Mouse (Mus musculus) splenic B cell, adult 2 months (primary cell): ENCODE measurements at regions not wholly inside any gene's neighbourhood (a gene's known extent, or its start where the extent isn't known, plus 50 kb on each side); places are given as distances from the start of the nearest gene placed in this dataset.

Experiments used
- DNase-seq: peaks from one replicate; pipeline ENCODE4 v3.0.0-alpha.2; 2011; ENCODE audit warnings: low read depth, low spot score
- H3K27me3 ChIP-seq: 2 replicates; pipeline ENCODE4 v1.6.1; 2012; ENCODE audit warnings: mild to moderate bottlenecking, low read length, moderate library complexity, mixed read lengths; ENCODE audit not compliant: control insufficient read depth, poor library complexity, insufficient read depth, severe bottlenecking
- H3K36me3 ChIP-seq: 2 replicates; pipeline ENCODE4 v1.6.1; 2012; ENCODE audit warnings: mild to moderate bottlenecking, low read length, moderate library complexity, mixed read lengths; ENCODE audit not compliant: control insufficient read depth, poor library complexity, insufficient read depth, severe bottlenecking

- DNase-seq = no peak
- no peaks in the 10 kb centered on the region for H3K27me3 ChIP-seq
- no peaks in the 10 kb centered on the region for H3K36me3 ChIP-seq
Measured at GRCm38 (mm10) chr8:78013101-78013500, 200.0 kb upstream of the Ttc29 start.

- Histone ChIP-seq H3K36me3 (no peaks in the 10 kb centered on the region), H3K27me3 (no peaks in the 10 kb centered on the region)
- no peak for DNase-seq
Measured at GRCm38 (mm10) chr8:78018430-78019180, 194.5 kb upstream of the Ttc29 start.

DNA sequence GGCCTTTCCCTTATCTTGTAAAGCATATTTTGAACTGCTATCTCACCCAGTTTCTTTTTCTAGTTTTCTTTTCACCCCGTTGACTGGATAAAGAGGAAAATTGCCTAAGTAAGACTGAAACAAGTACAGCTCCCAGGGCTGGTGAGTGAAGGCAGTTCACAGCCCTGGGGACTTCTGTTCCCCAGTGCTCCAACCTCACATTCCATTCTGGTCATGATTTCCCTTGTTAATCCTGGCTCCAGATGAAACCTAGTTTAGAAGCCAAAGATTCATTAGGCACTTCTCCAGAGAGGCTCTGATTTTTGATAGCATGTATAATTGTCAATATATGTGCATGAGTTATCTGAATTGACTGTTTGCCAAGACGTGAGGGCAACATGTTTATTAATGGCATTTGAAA is 191.6 kb upstream of the Ttc29 start:
- DNase-seq = no peak
- Histone ChIP-seq H3K36me3 (no peaks in the 10 kb centered on the region), H3K27me3 (no peaks in the 10 kb centered on the region)

DNA sequence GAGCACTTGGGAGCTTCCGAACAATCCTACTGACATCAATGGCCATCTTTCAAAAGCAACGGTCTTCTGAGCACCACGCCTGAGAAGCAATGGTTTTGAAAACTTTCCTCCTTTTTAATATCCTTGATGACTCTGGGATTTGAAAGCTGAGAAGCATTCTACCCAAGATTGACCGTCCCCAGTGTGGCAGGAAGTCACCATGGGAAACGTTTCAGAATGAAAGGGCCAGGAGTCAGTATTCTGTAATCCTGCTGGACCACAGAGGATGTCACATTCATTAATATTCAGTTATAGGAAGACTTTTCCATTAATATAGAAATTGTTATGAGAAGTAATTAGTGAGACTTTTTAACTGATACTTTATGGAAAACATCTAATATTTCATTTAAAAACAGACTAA is 190.1 kb upstream of the Ttc29 start:
- no peaks in the 10 kb centered on the region for H3K36me3 ChIP-seq
- DNase-seq = no peak
- no peaks in the 10 kb centered on the region for H3K27me3 ChIP-seq

GRCm38 (mm10) chr8:78023467-78023866 is 189.6 kb upstream of the Ttc29 start:
- no peaks in the 10 kb centered on the region for H3K27me3 ChIP-seq
- no peaks in the 10 kb centered on the region for H3K36me3 ChIP-seq
- no peak for DNase-seq

DNA sequence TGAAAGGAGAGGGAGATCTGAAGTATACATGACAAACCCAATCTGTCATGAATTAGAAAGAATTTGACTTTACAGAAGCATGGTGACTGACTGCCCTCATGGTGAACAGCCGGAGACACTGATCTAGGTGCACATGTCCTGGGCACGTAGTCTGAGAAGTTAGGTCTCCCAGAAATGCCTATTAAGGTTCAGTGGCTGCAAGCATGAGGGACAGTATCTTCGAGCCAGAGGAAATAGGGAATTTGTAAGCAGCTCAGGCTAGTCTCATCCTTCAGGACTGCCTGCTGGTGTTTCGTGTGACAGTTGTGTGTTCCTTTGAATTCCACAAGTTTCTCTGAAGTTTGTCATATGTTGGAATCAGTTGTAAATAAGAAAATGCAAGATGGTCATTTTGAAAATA is 189.2 kb upstream of the Ttc29 start:
- H3K36me3 ChIP-seq = no peaks in the 10 kb centered on the region
- no peaks in the 10 kb centered on the region for H3K27me3 ChIP-seq
- no peak for DNase-seq

DNA sequence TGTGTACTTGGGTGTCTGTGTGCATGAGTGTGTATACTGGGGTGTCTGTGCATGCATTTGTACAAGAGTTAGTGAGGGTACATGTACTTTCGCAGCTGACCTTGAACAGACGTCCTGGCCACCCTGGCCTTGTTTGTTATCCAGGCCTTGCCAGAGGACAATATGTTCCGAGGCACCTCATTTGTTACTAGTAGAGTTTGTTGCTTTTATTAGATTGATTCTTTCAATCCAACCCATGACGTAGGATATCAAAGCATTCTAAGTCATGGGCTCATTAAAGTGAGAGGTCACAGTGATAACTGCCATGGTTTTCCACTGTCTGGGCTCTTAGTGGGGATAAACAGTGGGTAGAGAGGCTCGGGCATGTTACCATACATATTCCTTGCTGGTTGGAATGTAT is 188.1 kb upstream of the Ttc29 start:
- no peaks in the 10 kb centered on the region for H3K27me3 ChIP-seq
- no peaks in the 10 kb centered on the region for H3K36me3 ChIP-seq

GRCm38 (mm10) chr8:78027371-78027770 is 185.7 kb upstream of the Ttc29 start:
- Histone ChIP-seq H3K27me3 (no peaks in the 10 kb centered on the region), H3K36me3 (no peaks in the 10 kb centered on the region)
- no peak for DNase-seq

More for the DNA sequence above, 188.1 kb upstream of the Ttc29 start:
- no peak for DNase-seq

DNA sequence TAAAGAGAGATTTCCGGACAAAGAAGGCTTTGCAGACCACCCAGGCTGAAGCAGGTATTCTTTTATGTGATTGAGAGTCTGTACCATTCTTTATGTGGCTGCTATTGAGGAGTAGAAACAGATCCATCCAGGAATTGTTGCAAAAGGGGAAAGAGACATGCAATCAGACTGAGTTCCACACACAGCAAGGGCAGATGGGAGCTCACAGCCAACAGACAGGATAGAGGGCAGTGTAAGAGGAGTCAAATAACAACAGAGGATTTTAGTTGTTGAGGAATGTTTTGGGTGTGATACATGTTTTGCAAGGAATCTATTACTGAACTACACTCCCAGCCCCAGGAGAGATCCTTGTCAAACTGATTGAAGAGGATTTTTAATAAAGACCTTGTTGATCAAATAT is 184.2 kb upstream of the Ttc29 start:
- H3K36me3 ChIP-seq = no peaks in the 10 kb centered on the region
- no peaks in the 10 kb centered on the region for H3K27me3 ChIP-seq
- no peak for DNase-seq

DNA sequence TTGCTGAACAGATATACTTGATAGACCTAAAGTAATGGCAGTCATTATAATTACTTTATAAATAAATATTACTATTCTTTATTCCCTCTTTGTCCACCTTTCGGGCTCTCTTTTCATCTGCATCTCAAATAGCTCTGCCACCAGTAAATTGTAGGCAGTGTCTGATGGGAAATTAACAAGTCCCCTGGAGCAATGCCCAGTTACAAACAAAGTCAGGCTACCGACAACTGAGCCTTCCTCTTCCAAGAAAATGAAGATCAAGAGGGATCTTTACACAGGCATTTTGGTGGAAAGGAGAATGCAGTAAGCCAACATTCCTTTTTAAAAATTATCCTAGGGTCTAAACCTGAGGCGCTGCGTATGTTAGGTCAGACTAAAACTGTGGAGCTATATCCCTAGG is 181.3 kb upstream of the Ttc29 start:
- H3K36me3 ChIP-seq = no peaks in the 10 kb centered on the region
- no peaks in the 10 kb centered on the region for H3K27me3 ChIP-seq

GRCm38 (mm10) chr8:78034687-78035086 is 178.4 kb upstream of the Ttc29 start:
- Histone ChIP-seq H3K36me3 (no peaks in the 10 kb centered on the region), H3K27me3 (no peaks in the 10 kb centered on the region)
- DNase-seq = no peak

More for the DNA sequence above, 181.3 kb upstream of the Ttc29 start:
- DNase-seq = no peak

- no peaks in the 10 kb centered on the region for H3K27me3 ChIP-seq
- H3K36me3 ChIP-seq = no peaks in the 10 kb centered on the region
- DNase-seq = no peak
Measured at GRCm38 (mm10) chr8:78037218-78037617, 175.9 kb upstream of the Ttc29 start.

- no peaks in the 10 kb centered on the region for H3K27me3 ChIP-seq
- H3K36me3 ChIP-seq = no peaks in the 10 kb centered on the region
- DNase-seq = no peak
Measured at GRCm38 (mm10) chr8:78046691-78047090, 166.4 kb upstream of the Ttc29 start.

DNA sequence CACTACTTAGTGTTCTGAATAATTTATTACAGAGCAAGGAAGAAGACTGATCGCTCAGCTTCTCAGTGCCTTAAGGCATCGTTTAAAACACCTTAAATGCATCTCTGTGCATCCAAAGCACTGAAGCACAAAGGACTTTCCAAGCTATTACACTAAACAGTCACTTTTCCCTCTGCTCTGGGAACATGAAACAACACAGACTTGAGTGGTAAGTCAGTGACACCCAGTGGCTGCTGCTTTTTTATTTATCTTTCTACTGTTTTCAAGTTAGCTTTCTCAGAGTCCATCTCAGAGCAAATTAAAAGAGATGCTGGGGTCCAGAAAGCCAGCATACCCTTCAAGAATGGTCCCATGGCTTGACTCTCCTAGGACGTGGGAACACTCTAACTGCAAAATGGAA is 162.3 kb upstream of the Ttc29 start:
- Histone ChIP-seq H3K36me3 (no peaks in the 10 kb centered on the region), H3K27me3 (no peaks in the 10 kb centered on the region)
- DNase-seq = no peak

- DNase-seq = no peak
- no peaks in the 10 kb centered on the region for H3K27me3 ChIP-seq
- no peaks in the 10 kb centered on the region for H3K36me3 ChIP-seq
Measured at GRCm38 (mm10) chr8:78054435-78054834, 158.7 kb upstream of the Ttc29 start.

DNA sequence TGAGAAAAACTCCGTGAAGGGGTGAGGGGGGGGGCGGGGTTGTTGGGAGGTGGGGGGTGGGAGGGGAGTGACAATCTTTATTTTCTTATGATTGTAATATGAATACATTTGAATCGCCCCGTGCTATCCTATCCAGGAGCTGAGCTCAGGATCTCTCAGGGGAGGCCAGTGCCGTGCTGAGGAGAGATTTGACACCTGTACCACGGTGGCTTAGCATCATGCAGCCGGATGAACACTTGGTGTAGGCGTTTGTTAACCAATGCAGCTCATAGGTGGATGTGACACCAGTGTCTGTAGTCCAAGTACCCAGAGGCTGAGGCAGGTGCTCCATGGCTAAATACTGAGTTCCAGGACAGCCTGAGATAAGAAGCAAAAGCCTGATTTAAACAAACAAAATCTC is 158.2 kb upstream of the Ttc29 start:
- no peaks in the 10 kb centered on the region for H3K27me3 ChIP-seq
- no peaks in the 10 kb centered on the region for H3K36me3 ChIP-seq
- DNase-seq = no peak
